Mouse (Mus musculus) heart, postnatal 4 days (tissue): ENCODE data around the gene Vash1. TPM values are rescaled to one million over a fixed set of nuclear protein-coding genes. Genes with fewer than 3 reads are reported as not detected.
A peak's percentile ranks its signal among the peaks of the same experiment; 100 is the strongest.

Experiments
- DNase-seq: peaks from one replicate; pipeline ENCODE4 v3.0.0; 2021
- total RNA-seq, 2 experiments: library from RNA; stranded (reverse); gene quantifications; 2 replicates each; pipeline ENCODE4 v1.2.3; 2021

Gene Vash1
- total RNA-seq, 2 experiments from 2014 or later = 53.5 to 56.7 TPM

DNA sequence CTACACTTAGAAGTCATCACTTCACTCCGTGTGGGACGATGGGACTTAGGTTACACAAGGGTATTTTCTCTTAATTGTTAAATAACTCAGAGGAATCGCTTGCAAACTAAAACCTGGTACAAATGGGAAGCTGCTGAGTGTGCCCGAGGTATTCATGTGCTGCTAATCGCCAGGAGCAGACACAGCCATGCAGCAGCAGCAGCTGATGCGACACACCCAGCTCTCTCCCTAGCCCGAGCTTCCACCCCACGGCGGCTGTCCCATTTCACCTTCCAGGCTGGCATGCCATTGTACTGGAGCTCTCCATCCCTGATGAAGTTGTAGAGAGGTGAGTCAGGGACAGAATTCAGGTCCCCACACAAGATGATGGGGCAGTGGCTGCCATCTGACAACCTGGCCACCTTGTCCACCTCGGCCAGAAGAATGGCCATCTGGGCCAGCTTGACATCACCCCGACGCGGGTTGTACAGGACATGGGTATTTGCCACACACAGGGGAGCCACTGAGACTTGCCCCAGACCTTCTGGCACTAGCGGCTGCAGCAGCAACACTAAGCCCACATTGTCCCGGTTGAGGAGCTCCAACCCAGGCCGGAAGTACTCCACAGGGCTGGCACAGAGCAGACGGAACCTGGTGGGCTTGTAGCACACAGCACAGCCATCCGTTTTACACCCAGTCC lies 41.6 kb downstream of the Vash1 start:
- DNase-seq = no peak

- peak; percentile 36 for DNase-seq
Observed at GRCm38 (mm10) chr12:86721453-86721852, 43.0 kb downstream of the Vash1 start.

GRCm38 (mm10) chr12:86724300-86724699 lies 45.8 kb downstream of the Vash1 start:
- DNase-seq = no peak

- DNase-seq = no peak
Observed at GRCm38 (mm10) chr12:86725706-86726105, 47.2 kb downstream of the Vash1 start.

GRCm38 (mm10) chr12:86726120-86726640 lies 47.7 kb downstream of the Vash1 start, which contains the start of gene Angel1:
TSS of gene Angel1 (minus strand) at chr12:86726460.
- DNase-seq = peak; percentile 99

DNA sequence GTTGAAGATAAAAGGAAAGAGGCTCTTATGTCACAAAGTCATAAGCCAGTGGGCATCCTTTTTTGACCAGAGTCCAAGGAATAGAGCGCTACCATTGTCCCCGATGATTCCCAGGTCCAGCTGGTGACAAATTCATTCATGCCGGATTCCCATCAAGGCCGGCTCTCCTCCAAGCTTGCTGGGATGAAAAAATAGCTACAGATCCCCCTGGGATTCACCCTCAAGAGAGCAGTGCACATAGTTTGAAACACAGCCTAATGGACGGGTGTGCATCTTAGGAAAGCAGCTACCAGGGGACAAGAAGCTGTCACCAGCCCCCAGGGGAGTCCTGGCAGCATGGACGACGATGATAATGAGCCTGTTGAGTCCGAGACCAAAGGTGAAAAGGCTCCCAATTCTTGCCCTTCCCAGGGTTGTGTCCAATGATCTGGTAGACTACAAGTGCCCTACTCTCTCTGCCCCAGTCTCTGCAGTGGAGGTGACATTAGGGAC lies 55.9 kb downstream of the Vash1 start, which contains the start of gene Lrrc74a:
Lrrc74a (plus strand) TSS at position 51 of the 492 bp plus-strand sequence.
- DNase-seq = no peak

Other genes with a start within 250 kb of the Vash1 start
- gene Angel1, start 47.8 kb downstream of the Vash1 start, total RNA-seq = 1 to 10 TPM; 5.2 to 5.3 TPM
- gene Lrrc74a, start 55.7 kb downstream of the Vash1 start, total RNA-seq = not detected
- 10 to 100 TPM; 85.8 to 86.2 TPM for gene Irf2bpl, start 206.1 kb downstream of the Vash1 start, total RNA-seq